Mouse (Mus musculus) hindbrain, postnatal 0 days (tissue): ENCODE results near the gene Luzp4. TPM values are rescaled to one million over a fixed set of nuclear protein-coding genes. Genes with fewer than 3 reads are reported as not detected.
"Not testable (repeated sequence)": the region's sequence is repeated elsewhere in the genome, so short reads cannot be mapped to it uniquely, and the experiment has no call there.

Source experiments
- ATAC-seq: fragments of 200-750 bp; cut with Nextera tagmentation; 2 replicates; pipeline ENCODE4 v1.8.0; 2017; ENCODE audit warnings: mild to moderate bottlenecking, moderate TSS enrichment, moderate library complexity
- DNase-seq: peaks from one replicate; pipeline ENCODE4 v3.0.0-alpha.2; 2015; ENCODE audit warnings: low spot score
- H3K27ac ChIP-seq: fragments of 300-500 bp; sonication (generic); 2 replicates; pipeline ENCODE4 v1.5.1; 2014; ENCODE audit warnings: mild to moderate bottlenecking
- H3K27me3 ChIP-seq: fragments of 300-500 bp; sonication (generic); 2 replicates; pipeline ENCODE4 v1.6.1; 2014; ENCODE audit warnings: low read length, mixed read lengths; ENCODE audit not compliant: insufficient read depth
- H3K36me3 ChIP-seq: fragments of 300-500 bp; sonication (generic); 2 replicates; pipeline ENCODE4 v1.6.1; 2014; ENCODE audit warnings: low read length, mixed read lengths; ENCODE audit not compliant: insufficient read depth
- H3K4me1 ChIP-seq: fragments of 300-500 bp; sonication (generic); 2 replicates; pipeline ENCODE4 v1.6.1; 2014; ENCODE audit warnings: antibody characterized with exemption, low read length, mixed read lengths; ENCODE audit not compliant: insufficient read depth
- H3K4me2 ChIP-seq: fragments of 300-500 bp; sonication (generic); 2 replicates; pipeline ENCODE4 v1.6.1; 2014; ENCODE audit warnings: low read depth, mild to moderate bottlenecking, low read length, moderate library complexity, mixed read lengths
- H3K4me3 ChIP-seq: fragments of 300-500 bp; sonication (generic); 2 replicates; pipeline ENCODE4 v1.5.1; 2014; ENCODE audit warnings: low read length
- H3K9ac ChIP-seq: fragments of 300-500 bp; sonication (generic); replicated peaks from 2 replicates; pipeline ENCODE4 v1.6.1; 2014; ENCODE audit warnings: mild to moderate bottlenecking, low read length, moderate library complexity, mixed read lengths
- H3K9me3 ChIP-seq: fragments of 300-500 bp; sonication (generic); 2 replicates; pipeline ENCODE4 v1.6.1; 2016; ENCODE audit warnings: low read length, mixed read lengths
- WGBS: fragments of 180-500 bp; shearing (Covaris S2); extraction: QIAGEN DNeasy Blood & Tissue Kit; methylation state at CpG from one replicate; pipeline ENCODE4 v1.1.7; 2014; 5-methylcytosine and 5-hydroxymethylcytosine counted together
- polyA plus RNA-seq: library from polyadenylated mRNA; unstranded; fragments of >200 nt; fragmentation: Nextera tagmentation; extraction: Ambion mirVana; gene quantifications from 2 replicates; pipeline ENCODE4 v1.2.1, GENCODE M21; 2015
- total RNA-seq: library from RNA; depleted of rRNA; stranded (reverse); fragments of >200 nt; gene quantifications from 2 replicates; pipeline ENCODE4 v1.2.3, GENCODE M21; 2014; rRNA removed

The Luzp4 gene
- total RNA-seq = not detected in 2 replicates
- polyA plus RNA-seq = not detected in 2 replicates

- not testable (repeated sequence) for H3K4me2 ChIP-seq, DNase-seq, ATAC-seq, H3K27ac ChIP-seq, H3K9me3 ChIP-seq, H3K4me1 ChIP-seq, H3K36me3 ChIP-seq, H3K4me3 ChIP-seq, H3K9ac ChIP-seq, H3K27me3 ChIP-seq
- WGBS = 87% methylated on average over 2 of the region's 6 CpGs
Measured at GRCm38 (mm10) chrX:148857340-148857739, at the start of gene Luzp4. Luzp4 (plus strand) TSS chrX:148857640.

- H3K4me3 ChIP-seq, H3K9me3 ChIP-seq, H3K27ac ChIP-seq, H3K4me1 ChIP-seq, H3K27me3 ChIP-seq, H3K4me2 ChIP-seq, H3K9ac ChIP-seq, DNase-seq, H3K36me3 ChIP-seq, ATAC-seq: not testable (repeated sequence)
- 89% methylated on average over 4 of the region's 4 CpGs for WGBS
Measured at GRCm38 (mm10) chrX:148841801-148842200, 15.6 kb upstream of the Luzp4 start.

Other genes starting within 250 kb of the Luzp4 start
- gene Gm8334, start 242.5 kb upstream of the Luzp4 start, total RNA-seq = not detected in 2 replicates
- not detected in 2 replicates for gene Gm8334, start 242.5 kb upstream of the Luzp4 start, polyA plus RNA-seq
- not detected in 2 replicates for gene Gm15127, start 194.0 kb upstream of the Luzp4 start, total RNA-seq
- not detected in 2 replicates for gene Gm15127, start 194.0 kb upstream of the Luzp4 start, polyA plus RNA-seq
- gene Ott, start 216.6 kb downstream of the Luzp4 start, total RNA-seq = not detected in 2 replicates
- gene Ott, start 216.6 kb downstream of the Luzp4 start, polyA plus RNA-seq = not detected in 2 replicates